Mouse (Mus musculus): ENCODE results near the gene Fam161b. TPM values are rescaled to one million over a fixed set of nuclear protein-coding genes. Genes with fewer than 3 reads are reported as not detected.

Gene Fam161b
- polyA plus RNA-seq, 1 experiment from 2014 or later: 5.5 TPM

GRCm38 (mm10) chr12:84304101-84304500 is 57.5 kb downstream of the Fam161b start:
- H3K9ac ChIP-seq: no peak overlapping the region
- no peaks in the 10 kb centered on the region for H3K36me3 ChIP-seq
- no peak for ATAC-seq (ENCODE audit: insufficient number of reproducible peaks, insufficient read depth, low FRiP score, low TSS enrichment)
- no peaks in the 10 kb centered on the region for H3K9me3 ChIP-seq
- no peak overlapping the region for H3K4me2 ChIP-seq (replicated peaks)
- no peaks in the 10 kb centered on the region for H3K27me3 ChIP-seq
- no peak overlapping the region for H3K4me3 ChIP-seq
- H3K27ac ChIP-seq: no peak overlapping the region
- H3K4me1 ChIP-seq: no peaks in the 10 kb centered on the region
- WGBS: 84% methylated on average over 5 of the region's 5 CpGs

- no peak overlapping the region for H3K4me2 ChIP-seq (replicated peaks)
- H3K36me3 ChIP-seq: no peaks in the 10 kb centered on the region
- H3K9ac ChIP-seq: no peak overlapping the region
- no peak overlapping the region for H3K27ac ChIP-seq
- no peaks in the 10 kb centered on the region for H3K9me3 ChIP-seq
- ATAC-seq (ENCODE audit: insufficient number of reproducible peaks, insufficient read depth, low FRiP score, low TSS enrichment): no peak
- no peak overlapping the region for H3K4me3 ChIP-seq
- 93% methylated on average over 2 of the region's 2 CpGs for WGBS
- H3K27me3 ChIP-seq: no peaks in the 10 kb centered on the region
- H3K4me1 ChIP-seq: no peaks in the 10 kb centered on the region
Measured at GRCm38 (mm10) chr12:84299265-84299664, 62.4 kb downstream of the Fam161b start.

- Histone ChIP-seq H3K9ac (no peak overlapping the region), H3K9me3 (no peaks in the 10 kb centered on the region), H3K4me2 (replicated peaks) (no peak overlapping the region), H3K4me3 (no peak overlapping the region), H3K27me3 (no peaks in the 10 kb centered on the region), H3K27ac (no peak overlapping the region), H3K4me1 (no peaks in the 10 kb centered on the region), H3K36me3 (peaks cover 9% of the 10 kb centered on the region)
- WGBS: 94% methylated on average over 6 of the region's 6 CpGs
- no peak for ATAC-seq (ENCODE audit: insufficient number of reproducible peaks, insufficient read depth, low FRiP score, low TSS enrichment)
Measured at GRCm38 (mm10) chr12:84297851-84298250, 63.8 kb downstream of the Fam161b start.

Other genes starting within 250 kb of the Fam161b start
- 7.5 and 8.8 TPM in 2 replicates for gene Dnal1, start 247.5 kb downstream of the Fam161b start, polyA plus RNA-seq (2016; fragmentation: Nextera tagmentation; extraction: Ambion mirVana)
- gene Pnma1, start 213.3 kb downstream of the Fam161b start, polyA plus RNA-seq (2016; fragmentation: Nextera tagmentation; extraction: Ambion mirVana): 1.4 and 1.5 TPM in 2 replicates
- gene Elmsan1, start 143.0 kb downstream of the Fam161b start, polyA plus RNA-seq (2016; fragmentation: Nextera tagmentation; extraction: Ambion mirVana): 7.9 and 9.0 TPM in 2 replicates
- 12.5 and 13.0 TPM in 2 replicates for gene Ptgr2, start 76.6 kb downstream of the Fam161b start, polyA plus RNA-seq (2016; fragmentation: Nextera tagmentation; extraction: Ambion mirVana)
- 97.4 and 100 TPM in 2 replicates for gene Zfp410, start 45.0 kb downstream of the Fam161b start, polyA plus RNA-seq (2016; fragmentation: Nextera tagmentation; extraction: Ambion mirVana)
- 44.0 and 45.3 TPM in 2 replicates for gene Coq6, start 176 bp downstream of the Fam161b start, polyA plus RNA-seq (2016; fragmentation: Nextera tagmentation; extraction: Ambion mirVana)
- gene Entpd5, start 47.2 kb upstream of the Fam161b start, polyA plus RNA-seq (2016; fragmentation: Nextera tagmentation; extraction: Ambion mirVana): 10.4 and 11.4 TPM in 2 replicates
- 1.5 and 2.3 TPM in 2 replicates for gene Bbof1, start 47.2 kb upstream of the Fam161b start, polyA plus RNA-seq (2016; fragmentation: Nextera tagmentation; extraction: Ambion mirVana)
- gene Rnf113a2, start 55.4 kb upstream of the Fam161b start, polyA plus RNA-seq (2016; fragmentation: Nextera tagmentation; extraction: Ambion mirVana): 29.4 and 31.2 TPM in 2 replicates
- 32.1 and 35.2 TPM in 2 replicates for gene Aldh6a1, start 89.2 kb upstream of the Fam161b start, polyA plus RNA-seq (2016; fragmentation: Nextera tagmentation; extraction: Ambion mirVana)
- gene Lin52, start 89.6 kb upstream of the Fam161b start, polyA plus RNA-seq (2016; fragmentation: Nextera tagmentation; extraction: Ambion mirVana): 29.8 and 30.9 TPM in 2 replicates
- gene Vsx2, start 207.9 kb upstream of the Fam161b start, polyA plus RNA-seq (2016; fragmentation: Nextera tagmentation; extraction: Ambion mirVana): 6.6 and 8.4 TPM in 2 replicates

All from embryonic facial prominence, embryonic 12.5 days (tissue).